Mouse (Mus musculus) intestine, postnatal 0 days (tissue): Measurements from ENCODE around the gene Cadps2. TPM values are rescaled to one million over a fixed set of nuclear protein-coding genes. Genes with fewer than 3 reads are reported as not detected.
A peak's percentile ranks its signal among the peaks of the same experiment; 100 is the strongest.

Source experiments
- ATAC-seq: fragments of 200-750 bp; cut with Nextera tagmentation; 2 replicates; pipeline ENCODE4 v1.8.0; 2017; ENCODE audit warnings: mild to moderate bottlenecking, moderate TSS enrichment, moderate library complexity
- H3K27ac ChIP-seq: fragments of 300-500 bp; sonication (generic); 2 replicates; pipeline ENCODE4 v1.5.1; 2014; ENCODE audit warnings: mild to moderate bottlenecking, low read depth, low read length, moderate library complexity
- H3K27me3 ChIP-seq: fragments of 300-500 bp; sonication (generic); replicated peaks from 2 replicates; pipeline ENCODE4 v1.6.1; 2014; ENCODE audit warnings: low read length, mixed read lengths; ENCODE audit not compliant: control insufficient read depth, insufficient read depth
- H3K36me3 ChIP-seq: fragments of 300-500 bp; sonication (generic); 2 replicates; pipeline ENCODE4 v1.6.1; 2014; ENCODE audit warnings: mild to moderate bottlenecking, moderate library complexity; ENCODE audit not compliant: control insufficient read depth, insufficient read depth
- H3K4me1 ChIP-seq: fragments of 300-500 bp; sonication (generic); replicated peaks from 2 replicates; pipeline ENCODE4 v1.6.1; 2014; ENCODE audit warnings: antibody characterized with exemption, low read length, mixed read lengths; ENCODE audit not compliant: control insufficient read depth, insufficient read depth
- H3K4me2 ChIP-seq: fragments of 300-500 bp; sonication (generic); replicated peaks from 2 replicates; pipeline ENCODE4 v1.6.1; 2014; ENCODE audit warnings: low read depth, mild to moderate bottlenecking, moderate library complexity
- H3K4me3 ChIP-seq: fragments of 300-500 bp; sonication (generic); 2 replicates; pipeline ENCODE4 v1.5.1; 2014; ENCODE audit warnings: low read depth, low read length
- H3K9ac ChIP-seq: fragments of 300-500 bp; sonication (generic); 2 replicates; pipeline ENCODE4 v1.6.1; 2014; ENCODE audit warnings: mild to moderate bottlenecking, low read depth, low read length
- H3K9me3 ChIP-seq: fragments of 300-500 bp; sonication (generic); 2 replicates; pipeline ENCODE4 v1.6.1; 2016; ENCODE audit warnings: mixed run types; ENCODE audit not compliant: control insufficient read depth
- CTCF ChIP-seq: sonication (generic); IDR thresholded peaks from 2 replicates; pipeline ENCODE4 v1.5.1; 2016; ENCODE audit warnings: low read depth, mild to moderate bottlenecking, control low read depth, antibody characterized with exemption, moderate library complexity
- WGBS: fragments of 180-500 bp; shearing (Covaris S2); extraction: QIAGEN DNeasy Blood & Tissue Kit; methylation state at CpG from one replicate; pipeline ENCODE4 v1.1.7; 2014; 5-methylcytosine and 5-hydroxymethylcytosine counted together
- polyA plus RNA-seq: library from polyadenylated mRNA; unstranded; fragments of >200 nt; fragmentation: Nextera tagmentation; extraction: Ambion mirVana; gene quantifications from 2 replicates; pipeline ENCODE4 v1.2.1, GENCODE M21; 2015

Gene Cadps2
- polyA plus RNA-seq, 1 experiment from 2014 or later = 1.3 TPM

DNA sequence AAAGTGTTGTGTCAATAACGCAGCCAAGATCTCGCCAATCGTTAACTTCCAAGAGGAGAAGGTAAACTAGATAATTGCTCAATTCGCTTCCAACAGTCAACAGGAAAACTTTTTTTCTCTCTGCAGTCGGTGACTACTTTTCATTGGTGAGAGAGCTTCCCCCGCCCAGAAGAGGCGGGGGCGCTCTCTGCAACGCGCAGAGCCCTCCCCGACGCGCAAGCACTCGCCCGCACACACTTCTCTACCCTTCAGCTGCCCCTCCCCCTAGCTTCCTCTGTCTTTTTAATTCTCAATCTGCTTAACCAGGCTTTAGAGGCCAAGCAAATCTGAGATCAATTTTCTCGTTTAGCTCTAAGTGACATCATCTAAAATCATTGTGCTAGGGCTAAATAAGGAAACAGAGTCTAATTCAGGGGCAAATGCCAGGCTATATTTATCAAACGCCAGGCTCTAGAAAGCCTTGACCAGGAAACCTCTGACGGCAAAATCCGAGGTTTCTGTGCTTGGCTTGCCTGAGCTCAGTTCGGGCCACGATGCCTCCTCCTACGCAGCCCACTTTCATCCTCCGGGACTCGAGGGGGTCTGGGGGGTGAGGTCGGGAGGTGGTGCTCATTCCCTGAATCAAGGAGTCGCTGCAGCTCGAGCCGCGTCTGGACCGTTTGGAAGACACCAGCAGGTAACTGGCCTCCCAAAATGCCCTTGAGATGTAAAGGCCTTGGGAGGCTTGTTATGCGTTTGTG is 590.7 kb downstream of the Cadps2 start, which contains the start of gene Fezf1:
Fezf1 (minus strand) TSS at position 50 of the 740 bp plus-strand sequence.
- Histone ChIP-seq H3K4me3 (peak within 1 kb of the TSS; percentile 5; the same call in 1 of the 2 replicates), H3K9ac (no peak within 1 kb of the TSS), H3K27me3 (peaks cover 93% of the 10 kb centered on the region), H3K9me3 (no peaks in the 10 kb centered on the region), H3K4me1 (no peaks in the 10 kb centered on the region), H3K4me2 (peak within 1 kb of the TSS; percentile 44), H3K27ac (no peak within 1 kb of the TSS), H3K36me3 (no peaks in the 10 kb centered on the region)
- ATAC-seq = no peak
- no peak for TF ChIP-seq CTCF
- under 1% methylated on average over 31 of the region's 31 CpGs for WGBS

DNA sequence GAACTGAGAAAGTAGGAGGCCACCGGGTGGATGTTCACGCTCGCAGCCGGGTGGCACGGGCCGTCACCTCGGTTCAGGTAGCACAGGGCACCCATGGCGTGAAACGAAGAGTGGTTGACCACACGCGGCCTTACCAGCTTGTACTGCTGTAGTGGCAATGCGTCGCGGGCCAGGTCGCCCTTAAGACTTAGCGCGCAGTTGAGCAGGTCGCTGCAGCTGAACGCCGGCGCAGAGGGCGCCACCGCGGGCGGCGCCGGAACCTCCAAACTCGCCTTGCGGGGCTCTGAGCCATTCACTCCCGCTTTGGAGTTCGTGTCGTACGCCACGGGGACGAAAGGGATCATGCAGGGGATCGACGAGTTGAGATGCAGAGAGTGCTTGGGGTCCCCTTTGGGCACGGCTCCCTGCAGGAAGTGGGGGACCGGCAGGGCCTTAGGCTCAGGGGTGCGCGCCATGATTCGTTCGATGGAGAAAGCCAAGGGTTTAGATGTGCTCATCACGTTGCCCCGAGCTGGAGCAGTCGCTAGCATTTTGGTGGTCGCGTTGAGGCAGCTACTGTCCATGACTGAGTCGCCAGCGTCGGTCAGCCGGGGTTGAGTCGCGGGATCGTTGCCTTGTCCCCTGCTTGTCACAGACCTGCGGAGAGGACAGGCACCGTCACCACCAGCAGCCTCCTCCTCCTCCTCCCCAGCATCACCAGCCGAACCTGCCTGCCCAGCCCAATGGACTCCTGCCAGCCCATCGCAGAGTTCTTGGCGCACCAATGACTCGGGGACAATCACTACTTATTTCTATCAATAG is 591.5 kb downstream of the Cadps2 start:
- Histone ChIP-seq H3K9ac (no peak overlapping the region), H3K4me1 (no peaks in the 10 kb centered on the region), H3K4me3 (0 out of 2 replicates have a peak overlapping the region, but pooled peaks have one; percentile 5), H3K36me3 (no peaks in the 10 kb centered on the region), H3K27ac (no peak overlapping the region), H3K9me3 (no peaks in the 10 kb centered on the region), H3K4me2 (peak overlapping the region; percentile 37), H3K27me3 (peaks cover 92% of the 10 kb centered on the region)
- TF ChIP-seq CTCF = no peak
- ATAC-seq = no peak
- WGBS = under 1% methylated on average over 61 of the region's 61 CpGs

- TF ChIP-seq CTCF = no peak
- H3K4me2 ChIP-seq = no peak overlapping the region
- peaks cover 89% of the 10 kb centered on the region for H3K27me3 ChIP-seq
- H3K9me3 ChIP-seq = no peaks in the 10 kb centered on the region
- no peaks in the 10 kb centered on the region for H3K36me3 ChIP-seq
- H3K27ac ChIP-seq = no peak overlapping the region
- no peak overlapping the region for H3K9ac ChIP-seq
- H3K4me3 ChIP-seq = no peak overlapping the region
- 1% methylated on average over 23 of the region's 23 CpGs for WGBS
- no peaks in the 10 kb centered on the region for H3K4me1 ChIP-seq
- no peak for ATAC-seq
These were observed 592.3 kb downstream of the Cadps2 start for GRCm38 (mm10) chr6:23246790-23247511.

- ATAC-seq = no peak
- TF ChIP-seq CTCF = no peak
- Histone ChIP-seq H3K27ac (no peak overlapping the region), H3K9me3 (no peaks in the 10 kb centered on the region), H3K36me3 (no peaks in the 10 kb centered on the region), H3K9ac (no peak overlapping the region), H3K4me3 (no peak overlapping the region), H3K4me1 (no peaks in the 10 kb centered on the region), H3K4me2 (no peak overlapping the region), H3K27me3 (peaks cover 91% of the 10 kb centered on the region)
- 3% methylated on average over 17 of the region's 17 CpGs for WGBS
These were observed 593.0 kb downstream of the Cadps2 start for GRCm38 (mm10) chr6:23246061-23246789.

DNA sequence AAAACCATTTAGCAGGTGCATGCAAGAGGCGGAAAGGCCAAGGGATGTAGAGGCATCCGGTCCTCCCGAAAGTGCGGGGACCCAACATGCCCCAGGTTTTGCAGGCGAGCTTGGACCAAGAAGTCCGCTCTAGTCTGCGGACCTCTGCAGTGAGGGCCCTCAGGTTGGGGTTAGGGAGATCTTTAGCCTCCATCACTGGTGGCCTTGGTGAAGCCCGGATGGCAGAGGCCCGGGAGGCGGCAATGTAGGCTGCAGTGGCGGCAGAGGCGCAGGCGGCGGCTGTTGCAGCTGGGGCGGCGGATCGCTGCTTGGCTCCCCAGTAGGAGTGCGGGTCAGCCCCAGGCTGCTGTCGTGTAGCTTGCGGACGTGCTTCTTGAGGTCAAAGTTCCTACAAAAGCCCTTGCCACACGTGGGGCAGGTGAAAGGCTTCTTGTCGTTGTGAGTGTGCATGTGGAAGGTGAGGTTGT is 593.6 kb downstream of the Cadps2 start:
- 2% methylated on average over 23 of the region's 23 CpGs for WGBS
- no peak for ATAC-seq

More for the DNA sequence above, 593.6 kb downstream of the Cadps2 start:
- Histone ChIP-seq H3K4me1 (no peaks in the 10 kb centered on the region), H3K4me2 (no peak overlapping the region), H3K36me3 (no peaks in the 10 kb centered on the region), H3K27me3 (peaks cover 88% of the 10 kb centered on the region), H3K9me3 (no peaks in the 10 kb centered on the region), H3K9ac (no peak overlapping the region), H3K4me3 (no peak overlapping the region), H3K27ac (no peak overlapping the region)
- TF ChIP-seq CTCF = no peak
